Mouse (Mus musculus): ENCODE results near the gene Tfe3.
"Not testable (repeated sequence)": the region's sequence is repeated elsewhere in the genome, so short reads cannot be mapped to it uniquely, and the experiment has no call there.

Tfe3 gene

DNA sequence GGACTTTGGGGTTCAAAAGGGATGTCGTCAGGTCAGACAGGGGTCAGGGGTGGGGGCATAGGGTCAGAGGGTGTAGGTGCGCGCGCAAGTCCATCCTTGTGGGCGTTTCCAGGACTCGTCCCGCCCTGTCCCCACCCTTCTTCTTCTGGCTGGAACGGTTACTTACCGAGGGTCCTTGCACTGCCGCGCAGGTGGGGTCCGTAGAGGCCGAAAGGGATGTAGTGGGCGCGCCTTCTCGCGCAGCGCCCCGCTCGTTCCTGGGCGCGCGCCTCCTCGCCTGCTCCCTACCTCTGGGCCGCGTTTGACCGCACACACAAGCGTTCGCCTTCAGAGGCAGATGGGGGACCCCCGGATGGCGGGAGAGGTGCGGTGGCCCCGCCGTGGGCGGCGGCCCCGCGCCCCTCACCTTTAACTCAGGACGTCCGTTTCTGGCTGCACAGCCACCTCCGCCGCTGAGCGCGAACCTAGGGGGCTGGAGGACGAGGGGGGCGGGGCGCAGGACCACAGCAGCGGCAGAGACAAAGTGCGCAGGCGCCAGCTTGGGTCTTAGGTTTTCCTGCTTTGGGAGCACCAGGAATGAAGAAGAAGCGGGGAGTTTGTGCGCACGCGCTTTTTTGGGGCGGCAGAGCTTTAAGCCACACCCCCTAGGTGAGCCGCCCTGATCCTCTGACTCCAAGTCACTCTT lies 11.8 kb upstream of the Tfe3 start, which contains the start of gene Ccdc120:
Gene Ccdc120, minus strand, starts transcription at position 474 of the 685 bp plus-strand sequence.
- peak; percentile 80 for DNase-seq (ENCODE audit: low read depth, low spot score)

DNA sequence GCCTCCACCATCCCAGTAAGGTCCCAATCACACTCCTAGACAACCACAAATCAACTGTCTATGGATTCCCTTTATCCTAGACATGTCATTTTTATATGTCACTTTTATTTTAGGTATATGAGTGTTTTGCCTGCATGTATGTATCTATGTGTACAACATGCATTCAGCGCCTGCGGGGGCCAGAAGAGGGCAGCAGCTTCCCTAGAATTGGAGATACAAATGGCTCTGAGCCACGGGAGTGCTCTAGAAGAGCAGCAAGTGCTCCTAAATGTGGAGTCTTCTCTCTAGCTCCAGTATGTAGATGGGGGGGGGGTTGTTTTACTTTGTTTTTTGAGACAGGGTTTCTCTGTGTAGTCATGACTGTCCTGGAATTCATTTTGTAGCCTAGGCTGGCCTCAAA lies 8.7 kb upstream of the Tfe3 start:
- DNase-seq (ENCODE audit: low read depth, low spot score), result not testable (repeated sequence)

DNA sequence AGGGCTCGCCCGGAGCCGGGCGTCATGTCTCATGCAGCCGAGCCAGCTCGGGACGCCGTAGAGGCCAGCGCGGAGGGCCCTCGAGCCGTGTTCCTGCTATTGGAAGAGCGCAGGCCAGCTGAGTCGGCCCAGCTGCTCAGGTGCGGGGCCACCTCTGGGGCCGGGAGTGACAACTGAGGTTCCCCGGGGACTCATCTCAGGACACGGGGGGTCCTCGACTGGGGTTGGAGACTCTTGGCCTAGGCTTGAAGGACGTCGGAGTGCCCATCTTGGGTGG lies 499 bp downstream of the Tfe3 start:
- DNase-seq (ENCODE audit: low read depth, low spot score), result no peak

DNA sequence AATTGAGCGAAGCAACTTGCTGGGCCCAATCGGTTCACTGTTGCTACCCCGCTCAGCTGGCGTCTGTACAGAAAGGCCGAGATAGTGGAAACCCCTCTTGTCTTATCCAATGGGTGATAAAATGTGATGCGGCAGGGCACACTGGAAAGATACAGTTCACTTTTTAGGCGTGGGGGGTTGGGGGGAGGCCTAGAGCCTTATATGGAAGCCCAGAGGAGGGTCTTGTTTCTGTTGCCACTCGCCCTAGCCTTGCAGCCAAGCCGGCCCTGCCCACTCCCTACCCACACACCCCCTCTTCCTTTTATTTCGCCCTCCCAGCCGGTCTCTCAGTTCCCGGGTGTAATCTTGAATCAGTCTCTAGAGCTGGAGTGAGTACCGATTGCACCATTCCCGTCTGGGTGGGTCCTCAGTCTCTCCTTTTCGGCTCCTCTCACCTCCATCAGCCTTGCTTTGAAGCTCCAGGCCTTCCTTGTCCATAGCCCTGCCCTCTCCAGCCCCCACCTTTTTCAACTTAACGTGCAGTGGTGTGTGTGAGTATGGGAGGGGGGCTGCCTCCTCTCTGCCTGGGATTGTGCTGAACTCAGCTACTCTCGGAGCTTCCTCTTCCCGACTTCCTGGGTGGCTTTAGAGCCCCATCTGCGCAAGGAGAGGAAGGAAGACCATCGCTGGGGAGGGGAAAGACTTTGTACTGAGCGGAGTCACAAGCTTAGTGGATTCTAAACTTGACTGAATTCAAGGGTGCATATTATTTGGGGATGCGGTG lies 1.5 kb downstream of the Tfe3 start:
- DNase-seq (ENCODE audit: low read depth, low spot score), result no peak

DNA sequence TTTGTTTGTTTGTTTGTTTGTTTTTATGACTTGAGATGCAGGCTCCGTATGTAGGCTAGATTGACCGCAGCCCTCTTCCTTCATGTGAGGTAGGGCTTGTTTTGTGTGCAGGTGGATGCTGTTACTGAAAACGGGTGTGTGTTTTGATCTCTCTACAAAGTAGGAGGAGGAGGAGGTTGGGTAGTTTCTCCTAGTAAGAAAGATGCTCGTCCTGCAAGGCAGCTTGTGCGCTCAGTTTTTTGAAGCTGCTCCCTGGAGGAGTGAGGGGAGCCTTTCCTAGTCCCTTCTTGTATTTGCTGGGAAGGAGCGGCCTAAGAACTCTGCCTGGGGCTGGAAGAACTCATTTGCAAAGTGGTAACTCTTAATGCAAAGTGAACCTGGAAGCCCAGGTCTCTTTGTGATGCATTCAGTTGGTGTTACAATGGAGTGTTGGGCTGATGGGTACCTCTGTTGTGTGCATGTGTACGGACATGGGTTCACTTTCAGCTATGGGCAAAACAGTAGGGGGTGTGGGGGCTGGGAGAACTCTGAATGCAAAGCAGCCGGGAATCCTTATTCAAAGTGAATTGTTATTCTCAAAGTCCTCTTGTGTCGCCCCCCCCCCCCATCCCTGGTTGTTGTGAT lies 2.4 kb downstream of the Tfe3 start:
- no peak for DNase-seq (ENCODE audit: low read depth, low spot score)

DNA sequence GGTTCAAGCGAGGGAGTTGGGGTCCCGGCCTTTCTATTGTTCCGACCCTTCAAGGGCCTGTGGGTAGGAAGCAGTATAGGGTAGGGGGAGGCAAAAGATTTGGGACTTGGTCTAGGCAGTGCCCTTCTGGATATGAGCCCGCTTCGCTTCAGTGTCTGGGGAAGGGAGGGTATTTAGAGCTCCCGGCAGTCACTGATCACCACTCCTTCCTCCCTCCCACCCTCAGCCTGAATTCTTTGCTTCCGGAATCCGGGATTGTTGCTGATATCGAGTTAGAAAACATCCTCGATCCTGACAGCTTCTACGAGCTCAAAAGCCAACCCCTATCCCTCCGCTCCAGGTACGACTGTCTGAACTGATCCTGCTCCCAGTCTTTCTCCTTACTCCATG lies 2.9 kb downstream of the Tfe3 start:
- DNase-seq (ENCODE audit: low read depth, low spot score), result no peak

DNA sequence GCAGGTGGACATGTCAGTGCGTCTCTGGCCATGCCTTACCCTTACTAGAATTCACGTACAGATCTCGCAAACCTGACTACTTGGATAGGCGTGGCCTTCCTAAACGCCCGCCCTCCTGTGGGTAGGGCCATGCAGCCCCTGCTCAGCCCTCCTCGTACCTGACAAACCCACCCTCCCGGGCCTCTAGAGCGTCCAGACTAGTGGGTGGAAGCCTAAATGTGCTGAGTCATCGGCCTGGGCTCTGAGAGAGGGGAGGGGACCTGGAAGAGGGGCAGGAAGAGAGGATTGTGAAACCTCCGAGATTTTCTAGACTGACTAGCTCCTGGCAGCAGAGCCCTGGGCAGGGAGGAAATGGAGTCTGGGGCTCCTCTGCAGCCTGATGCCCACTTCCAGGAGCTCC lies 3.4 kb downstream of the Tfe3 start:
- DNase-seq (ENCODE audit: low read depth, low spot score), result no peak

DNA sequence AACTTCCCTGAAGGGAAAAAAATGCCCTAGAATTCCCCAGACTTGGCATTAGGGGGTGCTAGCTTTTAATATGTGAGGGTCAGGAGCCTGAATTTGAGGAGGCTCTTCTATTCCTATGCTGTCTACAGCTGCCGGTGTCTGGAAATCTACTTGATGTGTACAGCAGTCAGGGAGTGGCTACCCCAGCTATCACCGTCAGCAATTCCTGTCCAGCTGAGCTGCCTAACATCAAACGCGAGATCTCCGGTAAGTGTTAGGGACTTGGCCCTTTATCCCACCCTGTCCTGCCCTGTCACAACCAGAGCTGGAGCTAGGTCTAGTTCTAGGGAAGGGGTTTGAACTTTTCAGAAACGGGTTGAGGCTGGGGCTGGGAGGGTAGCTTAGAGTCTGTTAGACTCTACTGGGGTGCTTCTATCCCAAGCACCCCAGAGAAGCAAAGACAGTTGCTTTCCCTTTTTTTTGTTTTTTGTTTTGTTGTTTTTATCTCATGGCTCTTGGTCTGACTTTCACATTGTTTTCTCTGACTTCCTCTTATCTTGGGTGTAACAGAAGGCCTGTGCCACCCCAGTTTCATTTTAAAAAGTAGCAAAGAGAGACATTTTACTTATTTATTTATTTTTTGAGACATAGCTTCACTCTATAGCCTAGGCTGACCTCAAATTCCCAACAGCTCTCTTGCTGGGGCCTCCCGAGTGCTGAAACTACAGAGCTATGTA lies 7.1 kb downstream of the Tfe3 start:
- no peak for DNase-seq (ENCODE audit: low read depth, low spot score)

DNA sequence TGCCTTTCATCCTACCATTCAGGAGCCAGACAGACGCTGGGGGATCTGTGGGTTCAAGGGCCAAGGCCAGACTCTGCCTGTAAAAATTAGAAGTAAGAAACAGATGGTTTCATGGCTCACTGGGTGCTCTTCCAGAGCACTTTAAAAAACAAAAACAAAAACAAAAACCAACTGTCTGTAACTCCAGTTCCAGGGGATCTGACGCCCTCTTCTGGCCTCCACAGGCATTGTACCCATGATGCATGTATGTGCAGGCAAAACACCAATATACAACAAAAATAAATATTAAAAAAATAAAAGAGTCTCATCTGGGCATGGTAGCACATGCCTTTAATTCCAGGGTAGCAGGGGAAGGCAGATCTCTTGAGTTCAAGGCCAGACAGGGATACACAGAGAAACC lies 10.4 kb downstream of the Tfe3 start:
- no peak for DNase-seq (ENCODE audit: low read depth, low spot score)

DNA sequence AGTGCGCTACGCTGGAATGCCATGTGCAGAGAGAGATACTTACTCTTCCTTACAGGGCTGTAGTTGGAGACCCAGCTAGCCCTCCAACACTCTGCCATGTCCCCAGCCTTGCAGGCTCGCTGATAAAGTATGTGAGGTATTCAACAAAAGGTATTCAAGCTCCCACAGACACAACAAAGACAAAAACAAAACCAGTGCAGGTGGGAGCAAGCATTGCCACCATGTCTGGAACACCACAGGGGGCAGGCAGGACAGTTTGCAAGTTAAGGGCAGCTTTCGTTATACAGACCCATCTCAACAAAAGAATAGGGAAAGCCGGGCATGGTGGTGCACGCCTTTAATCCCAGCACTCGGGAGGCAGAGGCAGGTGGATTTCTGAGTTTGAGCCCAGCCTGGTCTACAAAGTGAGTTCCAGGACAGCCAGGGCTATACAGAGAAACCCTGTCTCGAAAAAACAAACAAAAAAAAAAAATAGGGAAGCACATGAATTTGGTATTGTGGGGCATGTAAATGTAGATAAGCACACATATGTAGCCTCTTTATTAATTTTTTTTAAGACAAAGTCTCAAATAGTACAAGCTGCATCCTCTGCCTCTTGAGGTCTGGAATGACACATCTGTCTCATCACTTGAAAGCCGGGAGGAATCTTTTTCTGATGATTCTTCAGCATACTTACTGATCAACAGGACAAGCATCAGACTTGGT lies 13.3 kb downstream of the Tfe3 start:
- DNase-seq (ENCODE audit: low read depth, low spot score), result no peak

DNA sequence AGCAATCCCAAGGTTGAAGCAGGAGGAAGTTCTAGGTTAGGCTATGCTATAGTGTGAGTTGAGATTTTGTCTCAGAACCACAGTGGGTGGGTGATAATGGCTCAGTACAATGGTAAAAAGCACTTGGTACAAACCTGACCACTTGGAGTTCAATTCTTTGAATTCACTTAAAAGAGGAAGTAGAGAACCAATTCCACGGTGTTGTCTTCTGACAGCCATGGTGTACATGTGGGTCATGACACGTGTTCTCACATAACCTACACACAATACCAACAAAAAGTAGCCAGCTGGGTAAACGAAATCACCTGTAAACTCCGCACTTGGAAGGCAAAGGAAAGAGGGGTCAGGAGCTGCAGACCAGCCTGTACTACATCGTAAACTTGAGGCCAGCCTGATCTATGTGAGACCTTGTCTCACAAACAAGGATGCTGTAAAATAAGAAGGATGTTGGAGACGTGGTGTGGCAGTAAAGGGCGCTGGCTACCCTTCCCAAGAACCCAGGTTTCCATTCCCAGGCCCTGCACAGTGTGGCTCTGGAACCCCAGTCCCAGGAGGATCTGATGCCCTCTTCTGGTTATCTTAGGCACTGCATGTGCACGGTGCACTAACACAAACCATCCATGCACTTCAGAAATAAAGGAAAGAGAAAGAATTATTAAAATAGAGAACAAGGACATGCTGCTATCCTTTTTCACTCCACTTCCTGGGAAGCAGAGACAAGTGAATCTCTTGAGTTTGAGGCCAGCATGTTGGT lies 14.1 kb downstream of the Tfe3 start:
- peak; percentile 46 for DNase-seq (ENCODE audit: low read depth, low spot score)

DNA sequence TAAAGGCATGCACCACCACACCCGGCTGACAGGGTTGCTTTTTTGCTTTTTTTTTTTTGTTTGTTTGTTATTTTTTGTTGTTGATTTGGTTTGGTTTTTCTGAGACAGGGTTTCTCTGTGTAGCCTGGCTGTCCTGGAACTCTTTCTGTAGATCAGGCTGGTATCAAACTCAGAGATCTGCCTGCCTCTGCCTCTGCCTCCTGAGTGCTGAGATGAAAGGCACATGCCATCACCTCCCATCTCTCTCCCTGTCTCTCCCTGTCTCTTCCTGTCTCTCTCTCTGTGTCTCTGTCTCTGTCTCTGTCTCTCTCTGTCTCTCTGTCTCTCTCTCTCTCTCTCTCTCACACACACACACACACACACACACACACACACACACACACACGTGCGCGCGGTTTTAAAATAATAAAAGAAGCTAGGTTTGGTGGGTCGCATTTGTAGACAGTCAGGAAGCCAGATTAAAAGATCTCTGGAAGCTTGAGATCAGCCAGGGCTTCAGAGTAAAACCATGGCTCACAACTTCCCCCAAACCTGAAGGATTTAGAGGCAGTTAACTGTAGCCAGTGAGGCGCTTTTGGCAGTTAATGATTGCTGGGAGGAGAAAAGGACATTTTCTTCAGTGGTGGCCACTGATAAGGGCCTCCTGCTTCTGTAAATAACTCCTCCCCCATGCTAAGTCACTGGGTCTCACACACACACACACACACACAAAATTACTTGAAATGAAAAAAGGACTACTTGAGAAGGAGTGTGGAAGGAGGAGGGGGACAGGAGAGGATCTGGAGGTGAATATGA lies 16.3 kb downstream of the Tfe3 start:
- DNase-seq (ENCODE audit: low read depth, low spot score), result no peak

DNA sequence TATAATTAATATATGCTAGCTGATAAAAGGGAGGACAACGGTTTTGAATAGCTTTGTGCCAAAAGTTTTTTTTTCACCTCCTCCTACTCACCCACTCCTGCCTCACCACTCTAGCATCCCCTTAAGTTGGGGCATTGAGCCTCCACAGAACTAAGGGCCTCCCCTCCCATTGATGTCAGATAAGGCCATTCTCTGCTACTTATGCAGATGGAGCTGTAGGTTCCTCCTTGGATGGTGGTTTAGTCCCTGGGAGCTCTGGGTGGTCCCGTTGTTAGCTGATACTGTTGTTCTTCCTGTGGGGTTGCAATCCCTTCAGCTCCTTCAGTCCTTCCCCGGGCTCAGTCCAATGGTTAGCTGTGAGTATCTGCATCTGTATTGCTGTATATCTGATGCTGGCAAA lies 16.9 kb downstream of the Tfe3 start:
- no peak for DNase-seq (ENCODE audit: low read depth, low spot score)

DNA sequence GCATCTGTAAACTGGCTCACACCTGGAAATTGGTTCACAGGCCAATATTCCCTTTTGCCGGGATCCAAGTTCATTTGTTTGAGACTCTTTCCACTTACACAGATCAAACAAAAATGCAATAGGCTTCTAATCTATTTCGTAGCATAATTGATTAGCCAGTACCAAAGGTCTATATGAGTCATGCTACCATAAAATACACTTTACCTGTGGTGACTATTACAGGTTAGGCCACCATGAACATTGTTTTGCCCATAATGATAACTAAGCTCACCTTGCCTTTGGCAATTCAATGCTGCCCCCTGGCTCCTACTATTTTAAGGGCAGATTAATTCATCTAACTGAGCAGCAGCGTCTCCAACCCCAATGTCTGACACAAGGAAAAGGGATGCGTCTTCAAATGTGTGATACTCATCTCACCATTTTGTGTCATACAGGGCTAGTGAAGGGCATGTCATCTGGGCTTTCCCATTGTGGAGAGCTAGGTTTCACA lies 20.3 kb downstream of the Tfe3 start:
- DNase-seq (ENCODE audit: low read depth, low spot score), result no peak

DNA sequence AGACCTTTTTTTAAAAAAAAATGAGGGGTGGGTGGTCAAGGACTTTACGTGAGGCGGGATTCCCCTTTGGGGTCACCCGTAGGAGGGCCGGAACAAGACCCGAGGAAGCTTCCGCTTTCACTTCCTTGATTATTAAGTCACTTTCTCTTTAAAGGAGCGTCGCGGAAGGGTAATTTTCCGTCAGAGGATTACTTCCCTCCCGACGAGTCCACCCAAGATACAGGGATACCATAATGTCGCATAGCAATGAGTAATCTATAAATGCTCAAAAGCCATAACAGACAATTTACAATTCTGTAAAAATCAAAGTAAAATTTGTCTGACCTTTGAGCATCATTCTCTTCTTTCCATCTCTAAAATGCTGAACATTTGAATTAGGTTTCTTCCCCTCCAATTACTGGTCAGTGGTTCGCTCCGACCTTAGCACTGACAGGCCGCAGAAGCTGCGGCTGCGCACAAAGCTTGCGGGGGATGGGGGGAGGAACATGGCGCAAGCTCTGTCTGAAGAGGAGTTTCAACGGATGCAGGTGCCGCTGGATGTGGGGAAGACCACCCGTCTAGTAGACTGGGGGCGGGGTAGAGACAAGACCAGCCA lies 27.3 kb downstream of the Tfe3 start, which contains the start of gene Gripap1:
Gene Gripap1, plus strand, starts transcription at position 224 of the 595 bp plus-strand sequence.
- DNase-seq (ENCODE audit: low read depth, low spot score), result peak; percentile 78

DNA sequence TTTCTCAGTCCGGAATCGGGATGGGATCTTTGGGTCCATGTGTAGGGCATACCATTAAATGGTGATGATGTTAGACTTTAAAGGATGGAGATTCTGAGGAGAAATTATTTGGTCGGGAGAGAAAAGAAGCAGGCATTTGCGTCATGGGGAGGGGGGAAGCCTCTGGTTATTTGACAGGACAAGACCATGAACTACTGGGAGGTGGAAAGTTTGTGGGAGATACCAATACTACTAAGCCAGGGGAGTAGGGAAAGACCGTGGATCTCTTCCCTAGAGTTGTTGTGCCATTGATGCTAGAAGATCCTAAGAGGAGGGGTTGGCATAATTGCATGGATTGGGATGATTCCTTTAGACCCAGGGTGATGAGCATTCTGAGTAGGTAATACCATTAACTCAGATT lies 27.9 kb downstream of the Tfe3 start:
- no peak for DNase-seq (ENCODE audit: low read depth, low spot score)

DNA sequence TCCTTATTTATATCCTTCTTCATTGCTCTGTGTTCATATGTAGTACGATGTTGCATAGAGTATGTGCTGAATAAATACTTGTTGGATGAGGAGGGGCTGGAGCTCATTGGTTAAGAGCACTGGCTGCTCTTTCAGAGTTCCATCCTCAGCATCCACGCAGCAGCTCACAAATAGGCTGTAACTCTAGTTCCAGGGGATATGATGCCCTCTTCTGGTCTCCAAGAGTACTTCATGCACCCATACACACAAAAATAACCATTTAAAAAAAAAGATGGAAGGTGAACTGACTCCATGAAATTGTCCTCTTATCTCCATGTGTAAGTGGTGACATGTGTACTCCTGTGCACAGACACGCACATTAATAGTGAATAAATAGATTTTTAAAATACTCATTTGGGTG lies 31.0 kb downstream of the Tfe3 start:
- peak; percentile 11 for DNase-seq (ENCODE audit: low read depth, low spot score)

DNA sequence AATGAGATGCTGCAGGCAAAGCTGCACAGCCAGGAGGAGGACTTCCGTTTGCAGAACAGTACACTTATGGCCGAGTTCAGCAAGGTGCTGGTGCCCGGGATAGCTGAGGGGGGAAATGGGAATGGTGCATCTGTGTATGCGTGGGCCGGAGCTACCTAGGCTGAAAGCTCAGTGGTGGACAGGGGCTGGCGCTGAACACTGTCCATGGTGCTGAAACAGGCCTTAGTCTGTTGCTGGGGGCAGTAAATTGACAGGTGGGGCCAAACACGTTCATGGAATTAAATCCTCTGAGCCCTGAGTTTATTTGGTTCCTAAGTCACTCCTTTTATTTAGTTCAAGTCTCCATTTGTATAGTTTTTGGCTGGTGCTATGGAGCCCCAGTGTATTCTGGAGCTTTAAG lies 32.7 kb downstream of the Tfe3 start:
- DNase-seq (ENCODE audit: low read depth, low spot score), result peak; percentile 56

DNA sequence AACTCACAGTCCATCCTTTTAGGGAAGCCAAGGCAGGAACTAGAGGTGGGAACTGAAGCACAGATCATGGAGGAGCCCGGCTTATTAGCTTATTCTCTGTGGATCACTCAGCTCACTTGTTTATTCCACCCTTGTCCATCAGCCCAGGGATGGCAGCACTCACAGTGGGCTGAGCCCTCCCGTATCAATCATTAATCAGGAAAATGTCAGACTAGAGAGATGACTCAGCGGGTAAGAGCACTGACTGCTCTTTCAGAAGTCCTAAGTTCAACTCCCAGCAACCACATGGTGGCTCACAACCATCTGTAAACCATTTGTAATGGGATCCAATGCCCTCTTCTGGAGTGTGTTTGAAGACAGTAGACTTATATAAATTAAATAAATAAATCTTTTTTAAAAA lies 35.0 kb downstream of the Tfe3 start:
- no peak for DNase-seq (ENCODE audit: low read depth, low spot score)

DNA sequence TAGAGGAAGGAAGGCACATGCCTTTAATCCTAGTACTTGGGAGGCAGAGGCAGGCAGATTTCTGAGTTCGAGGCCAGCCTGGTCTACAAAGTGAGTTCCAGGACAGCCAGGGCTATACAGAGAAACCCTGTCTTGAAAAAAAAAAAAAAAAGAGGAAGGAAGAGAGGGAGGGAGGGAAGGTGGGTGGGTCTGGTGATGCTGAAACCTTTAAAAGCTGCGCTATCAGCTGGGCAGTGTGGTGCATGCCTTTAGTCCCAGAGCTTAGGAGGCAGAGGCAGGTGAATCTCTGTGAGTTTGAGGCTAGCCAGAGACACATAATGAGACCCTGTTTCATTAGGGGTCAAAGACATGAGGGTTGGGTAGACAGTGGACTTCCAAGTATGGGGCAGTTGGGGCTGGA lies 39.8 kb downstream of the Tfe3 start:
- DNase-seq (ENCODE audit: low read depth, low spot score), result not testable (repeated sequence)

All from forelimb bud, embryonic 11.5 days (tissue).